Mouse (Mus musculus): ENCODE measurements around the gene Siae. TPM values are rescaled to one million over a fixed set of nuclear protein-coding genes. Genes with fewer than 3 reads are reported as not detected.

Gene Siae
- total RNA-seq, 2 experiments from 2014 or later: 10.8 to 11.0 TPM

- ATAC-seq (replicated peaks; ENCODE audit: poor library complexity, severe bottlenecking): no peak
These were observed 15.3 kb upstream of the Siae start for GRCm38 (mm10) chr9:37540226-37540625.

- peak; percentile 43; the same call in 1 of the 2 replicates for ATAC-seq (replicated peaks; ENCODE audit: poor library complexity, severe bottlenecking)
These were observed 14.6 kb upstream of the Siae start for GRCm38 (mm10) chr9:37540701-37541575.

DNA sequence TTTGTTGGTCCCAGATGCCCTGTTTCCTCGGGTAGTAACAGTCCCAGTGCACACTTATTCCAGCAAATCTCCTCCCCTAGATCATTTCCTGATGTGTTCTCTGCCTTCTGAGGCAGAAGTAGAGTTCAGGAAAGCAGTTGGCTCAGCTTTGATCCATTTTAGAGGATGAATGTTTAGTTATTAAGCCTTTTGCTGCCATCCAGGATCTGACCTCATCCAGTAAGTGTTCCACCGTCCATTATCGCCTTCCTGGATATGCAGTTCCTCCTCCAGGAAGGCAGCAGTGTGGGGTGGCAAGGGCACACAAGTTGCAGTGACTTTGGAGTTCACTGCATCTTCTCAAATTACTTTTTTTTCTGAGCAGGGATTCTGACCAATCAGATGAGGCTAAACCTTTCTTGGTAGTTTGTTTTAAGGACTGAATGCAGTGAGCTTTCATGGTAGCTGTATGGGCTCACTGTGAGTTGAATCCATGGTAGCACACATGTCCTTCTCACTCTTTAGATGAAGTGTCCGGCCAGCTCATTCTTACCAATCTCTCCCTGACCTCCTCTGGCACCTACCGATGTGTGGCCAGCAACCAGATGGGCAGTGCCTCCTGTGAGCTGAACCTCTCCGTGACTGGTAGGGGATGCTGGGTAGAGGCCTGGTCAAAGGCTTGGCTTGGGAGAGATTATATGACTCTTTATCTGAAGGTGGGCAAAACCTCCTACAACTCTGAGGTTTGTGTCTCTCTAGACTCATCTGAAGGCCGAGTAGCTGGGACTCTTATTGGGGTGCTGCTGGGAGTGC is 13.5 kb upstream of the Siae start:
- no peak for ATAC-seq (replicated peaks; ENCODE audit: poor library complexity, severe bottlenecking)

GRCm38 (mm10) chr9:37543869-37544440 is 11.5 kb upstream of the Siae start:
- ATAC-seq (replicated peaks; ENCODE audit: poor library complexity, severe bottlenecking): no peak

- ATAC-seq (replicated peaks; ENCODE audit: poor library complexity, severe bottlenecking): peak; percentile 73
These were observed 10.9 kb upstream of the Siae start for GRCm38 (mm10) chr9:37544447-37545165.

GRCm38 (mm10) chr9:37545166-37545610 is 10.3 kb upstream of the Siae start:
- no peak for ATAC-seq (replicated peaks; ENCODE audit: poor library complexity, severe bottlenecking)

DNA sequence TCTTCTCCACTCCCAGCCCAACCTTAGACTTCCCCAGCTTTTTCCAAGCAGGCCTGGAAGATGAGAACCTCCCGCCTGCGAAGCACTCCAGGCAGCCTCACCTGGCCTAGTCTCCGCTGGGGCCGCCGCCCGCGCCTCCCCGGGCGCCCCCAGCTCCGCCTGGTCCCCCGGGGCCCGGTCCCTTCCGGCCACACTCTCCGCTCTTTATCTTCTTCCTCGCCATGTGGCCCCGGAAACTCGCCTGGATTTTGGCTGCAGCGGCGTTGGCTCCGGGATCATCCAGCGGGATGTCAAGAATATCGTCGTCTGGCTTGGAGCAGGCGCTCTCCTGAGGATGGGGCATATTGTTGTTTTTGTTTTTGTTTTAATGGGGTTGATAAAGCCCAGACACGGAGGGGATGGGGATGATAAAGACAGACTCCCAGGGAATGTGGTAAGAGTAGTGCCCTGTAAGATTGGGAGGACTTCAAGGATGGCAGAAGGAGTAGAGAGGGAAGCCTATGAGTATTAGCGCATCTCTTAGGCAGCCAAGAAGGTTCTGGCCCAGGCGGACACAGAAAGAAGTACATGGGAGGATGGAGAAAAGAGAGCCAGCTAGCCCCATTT is 9.5 kb upstream of the Siae start:
- no peak for ATAC-seq (replicated peaks; ENCODE audit: poor library complexity, severe bottlenecking)

DNA sequence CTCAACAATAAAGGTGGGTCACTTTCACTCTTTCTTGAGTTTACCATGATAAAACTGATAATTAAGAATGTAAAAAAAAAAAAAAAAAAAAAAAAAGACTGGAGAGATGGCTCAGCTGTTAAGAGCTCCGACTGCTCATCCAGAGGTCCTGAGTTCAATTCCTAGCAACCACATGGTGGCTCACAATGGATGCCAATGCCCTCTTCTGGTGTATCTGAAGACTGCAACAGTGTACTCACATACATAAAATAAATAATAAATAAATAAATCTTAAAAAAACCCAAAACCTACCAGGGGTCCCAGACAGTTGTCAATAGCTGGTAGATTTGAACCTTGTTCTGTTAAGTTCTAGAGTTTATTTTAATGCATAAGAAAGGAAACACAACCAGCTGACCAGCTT is 8.6 kb upstream of the Siae start:
- ATAC-seq (replicated peaks; ENCODE audit: poor library complexity, severe bottlenecking): no peak

DNA sequence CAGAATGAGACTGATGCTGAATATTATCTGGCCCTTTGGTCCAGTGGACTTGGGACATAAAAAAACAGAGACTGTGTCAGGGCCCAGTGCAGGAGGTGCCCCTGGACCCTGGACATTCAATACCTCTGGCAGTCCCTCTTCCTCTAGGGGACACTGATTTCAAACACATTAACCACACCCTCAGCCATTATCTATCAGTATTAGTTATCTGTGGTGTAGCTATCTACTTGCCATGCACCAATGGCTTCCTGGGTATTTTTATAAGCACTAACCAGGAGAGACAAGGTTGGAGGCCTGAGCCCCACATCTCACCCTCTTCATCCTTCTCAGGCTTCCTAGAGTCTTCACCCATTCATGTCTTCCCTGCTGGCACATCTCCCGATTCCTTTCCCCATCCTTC is 5.1 kb upstream of the Siae start:
- ATAC-seq (replicated peaks; ENCODE audit: poor library complexity, severe bottlenecking): no peak

DNA sequence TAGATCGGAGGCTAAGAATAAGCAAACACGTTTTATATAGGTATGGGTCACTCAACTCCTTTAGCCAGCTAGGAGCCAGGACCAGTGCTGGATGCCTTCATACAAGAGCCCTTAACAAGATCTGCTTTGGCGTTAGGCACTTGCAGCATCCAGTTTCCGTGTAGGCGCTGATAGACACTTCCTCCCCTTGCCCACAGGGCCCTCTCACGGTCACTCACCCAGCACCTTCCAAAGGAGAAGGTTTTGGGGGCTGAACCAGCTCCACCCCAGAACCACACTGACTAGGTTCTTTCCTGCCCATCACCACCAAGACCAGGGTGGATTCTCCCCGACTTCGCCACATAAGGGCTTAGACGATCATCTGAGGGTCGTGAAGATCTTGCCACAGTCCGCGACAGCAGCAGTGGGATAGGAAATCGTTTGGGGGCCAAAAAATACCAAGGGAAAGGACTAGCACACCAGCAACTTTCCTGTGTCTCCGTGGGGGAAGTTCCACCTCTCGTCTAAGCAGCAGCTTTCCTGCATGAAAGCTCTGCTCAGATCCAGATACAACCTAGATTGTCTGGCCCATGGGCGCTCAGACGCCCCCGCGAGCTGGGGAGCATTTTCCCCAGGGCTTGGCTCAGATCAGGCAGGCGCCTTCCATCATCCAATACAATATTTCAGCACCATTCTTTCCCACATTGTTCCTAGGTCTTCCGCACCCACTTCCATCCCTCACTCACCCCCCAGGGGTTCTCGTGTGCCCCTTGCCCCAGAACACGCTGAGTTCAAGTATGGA is 3.6 kb upstream of the Siae start:
- ATAC-seq (replicated peaks; ENCODE audit: poor library complexity, severe bottlenecking): peak; percentile 54

GRCm38 (mm10) chr9:37552536-37553293 is 2.8 kb upstream of the Siae start, which contains the start of gene Nrgn:
Gene Nrgn, minus strand, starts transcription at chr9:37552904.
- peak; percentile 83 for ATAC-seq (replicated peaks; ENCODE audit: poor library complexity, severe bottlenecking)

GRCm38 (mm10) chr9:37554279-37554678 is 1.2 kb upstream of the Siae start:
- ATAC-seq (replicated peaks; ENCODE audit: poor library complexity, severe bottlenecking): peak; percentile 43

DNA sequence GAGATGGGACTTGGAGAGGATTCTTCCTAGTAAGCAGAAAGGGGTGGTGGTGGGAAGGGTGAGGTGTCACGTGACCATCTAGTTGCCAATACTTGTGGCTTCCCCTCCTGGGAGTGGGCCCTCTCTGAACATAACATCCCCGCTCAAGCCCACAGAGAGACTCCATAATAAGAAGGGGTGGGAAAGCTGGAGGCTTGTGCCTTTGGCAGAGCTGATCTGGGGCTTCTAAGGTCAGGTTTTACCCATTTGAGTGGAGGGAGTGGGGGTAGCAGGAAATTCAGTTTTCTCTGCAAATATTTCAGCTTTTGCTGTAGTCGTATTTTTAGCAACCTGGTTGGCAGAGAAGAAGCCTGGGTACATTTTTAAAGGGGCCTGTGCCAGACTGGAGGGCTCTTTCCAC is 868 bp downstream of the Siae start:
- no peak for ATAC-seq (replicated peaks; ENCODE audit: poor library complexity, severe bottlenecking)

- ATAC-seq (replicated peaks; ENCODE audit: poor library complexity, severe bottlenecking): no peak
These were observed 5.1 kb downstream of the Siae start for GRCm38 (mm10) chr9:37560617-37561016.

- ATAC-seq (replicated peaks; ENCODE audit: poor library complexity, severe bottlenecking): no peak
These were observed 8.3 kb downstream of the Siae start for GRCm38 (mm10) chr9:37563805-37564204.

GRCm38 (mm10) chr9:37567019-37567418 is 11.5 kb downstream of the Siae start:
- ATAC-seq (replicated peaks; ENCODE audit: poor library complexity, severe bottlenecking): no peak

DNA sequence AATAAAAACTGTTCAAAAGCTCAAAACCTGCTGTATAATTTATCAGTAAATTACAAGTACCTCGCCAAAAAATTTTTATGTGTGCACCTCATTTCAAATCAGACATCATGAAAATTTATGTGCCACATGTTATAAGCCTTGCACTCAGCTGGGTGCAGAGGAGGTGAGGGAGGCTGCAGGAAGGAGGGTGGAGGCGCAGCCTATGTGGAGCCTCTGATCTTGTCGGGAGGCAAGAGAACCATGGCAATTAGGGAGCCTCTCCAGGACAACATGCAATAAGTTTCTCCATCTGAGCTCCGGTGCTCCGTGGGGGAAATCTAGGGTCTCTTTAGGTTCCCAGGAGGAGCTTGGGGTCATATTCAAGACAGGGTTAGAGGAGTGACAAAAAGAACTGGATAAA is 12.0 kb downstream of the Siae start:
- no peak for ATAC-seq (replicated peaks; ENCODE audit: poor library complexity, severe bottlenecking)

DNA sequence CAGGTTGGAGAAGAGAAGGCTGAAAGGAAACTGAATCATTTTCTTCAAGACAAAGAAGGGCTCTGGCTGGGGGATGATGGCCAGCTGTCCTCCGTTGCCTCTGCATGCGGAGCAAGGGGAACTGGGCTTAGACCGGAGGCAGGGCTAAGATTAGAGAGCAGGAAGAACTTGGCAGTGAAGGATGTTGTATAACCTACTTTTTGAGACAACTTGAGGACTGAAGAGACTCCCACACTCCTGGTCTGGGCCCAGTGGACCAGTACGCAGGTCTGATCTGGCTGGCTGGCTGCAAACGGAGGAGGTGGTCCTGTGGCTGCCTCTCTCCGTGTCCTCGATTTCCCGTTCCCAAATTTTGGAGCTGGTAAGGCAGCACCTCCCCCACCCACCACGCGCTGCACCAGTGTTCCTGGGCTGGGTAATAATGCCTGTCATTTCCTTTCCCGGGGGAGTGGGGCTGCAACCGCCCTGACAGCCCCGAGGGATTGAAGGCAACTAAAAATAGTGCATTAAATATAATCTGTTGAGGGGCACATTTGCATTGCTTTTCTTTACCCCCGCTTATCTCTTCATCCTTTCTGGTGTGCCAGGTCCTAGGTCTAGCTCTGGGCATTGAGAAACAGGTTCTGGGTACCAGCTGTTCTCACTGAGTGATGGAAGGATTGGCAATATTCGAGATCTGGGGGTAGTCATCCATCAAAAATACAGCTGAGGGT is 12.6 kb downstream of the Siae start:
- peak; percentile 64 for ATAC-seq (replicated peaks; ENCODE audit: poor library complexity, severe bottlenecking)

Measured in granulocyte monocyte progenitor cell, adult 5-6 weeks (primary cell).